Mouse (Mus musculus) 3T3-L1 (cell line): Measurements from ENCODE around the gene Aebp2.
A peak's percentile ranks its signal among the peaks of the same experiment; 100 is the strongest.

Experiments
- DNase-seq: peaks from one replicate; pipeline ENCODE4 v3.0.0-alpha.2; 2015; ENCODE audit warnings: low read depth, low spot score

The Aebp2 gene

GRCm38 (mm10) chr6:140696192-140696879 is 73.9 kb downstream of the Aebp2 start:
- no peak for DNase-seq

- DNase-seq: no peak
Observed at GRCm38 (mm10) chr6:140697994-140698393, 75.5 kb downstream of the Aebp2 start.

GRCm38 (mm10) chr6:140698596-140698995 is 76.1 kb downstream of the Aebp2 start:
- DNase-seq: no peak

GRCm38 (mm10) chr6:140701259-140701658 is 78.8 kb downstream of the Aebp2 start:
- DNase-seq: no peak

GRCm38 (mm10) chr6:140705132-140705531 is 82.7 kb downstream of the Aebp2 start:
- DNase-seq: no peak

GRCm38 (mm10) chr6:140706056-140706455 is 83.6 kb downstream of the Aebp2 start:
- no peak for DNase-seq

GRCm38 (mm10) chr6:140708059-140708458 is 85.6 kb downstream of the Aebp2 start:
- no peak for DNase-seq

- peak; percentile 22 for DNase-seq
Observed at GRCm38 (mm10) chr6:140709415-140710107, 87.1 kb downstream of the Aebp2 start.

- peak; percentile 81 for DNase-seq
Observed at GRCm38 (mm10) chr6:140712754-140713153, 90.3 kb downstream of the Aebp2 start.

GRCm38 (mm10) chr6:140714905-140715365 is 92.5 kb downstream of the Aebp2 start:
- peak; percentile 88 for DNase-seq

- no peak for DNase-seq
Observed at GRCm38 (mm10) chr6:140722058-140722457, 99.6 kb downstream of the Aebp2 start.
